Mouse (Mus musculus) adrenal gland, postnatal 25 days (tissue): ENCODE measurements around the gene Mpl. TPM values are rescaled to one million over a fixed set of nuclear protein-coding genes. Genes with fewer than 3 reads are reported as not detected.

ENCODE experiments used
- DNase-seq: peaks from one replicate; pipeline ENCODE4 v3.0.0; 2021; ENCODE audit warnings: mixed read lengths
- long read RNA-seq: library from polyadenylated mRNA; stranded (forward); transcript quantifications from one replicate; pipeline ENCODE4 v2.0.0, GENCODE M21; 2021
- total RNA-seq: library from RNA; stranded (reverse); gene quantifications from 2 replicates; pipeline ENCODE4 v1.2.3, GENCODE M21; 2021

Mpl gene
- not detected in 2 replicates for total RNA-seq
- long read RNA-seq: 0 reads

- DNase-seq: no peak
Observed at GRCm38 (mm10) chr4:118457345-118457975, at the start of gene Mpl. Mpl (minus strand) TSS chr4:118457513.

- DNase-seq: no peak
Observed at GRCm38 (mm10) chr4:118505551-118505950, 48.2 kb upstream of the Mpl start.

GRCm38 (mm10) chr4:118500792-118501191 is 43.5 kb upstream of the Mpl start:
- no peak for DNase-seq

- DNase-seq: no peak
Observed at GRCm38 (mm10) chr4:118500171-118500724, 42.9 kb upstream of the Mpl start.

GRCm38 (mm10) chr4:118490461-118490860 is 33.1 kb upstream of the Mpl start:
- no peak for DNase-seq

DNA sequence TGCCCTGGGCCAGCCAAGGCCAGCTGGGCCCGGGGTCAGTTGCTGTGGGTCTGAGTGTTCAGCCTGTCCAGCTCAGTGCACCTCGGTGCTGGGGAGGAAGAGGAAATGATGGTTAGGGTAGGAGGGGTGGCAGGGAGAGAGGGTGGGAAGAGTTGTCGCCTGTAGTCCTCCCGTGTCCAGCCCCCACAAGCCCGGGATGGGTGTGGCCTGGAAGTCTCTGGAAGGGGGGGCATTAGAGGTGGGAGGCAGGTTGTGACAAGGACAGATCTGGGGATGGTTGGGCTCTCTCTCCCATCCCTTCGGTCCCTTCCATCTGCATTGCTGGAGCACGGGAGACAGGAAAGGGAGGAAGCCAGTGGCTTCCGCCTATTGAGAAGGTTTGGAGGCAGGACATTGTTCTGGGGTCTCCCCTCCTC is 32.4 kb upstream of the Mpl start, which contains the start of gene Tie1:
Gene Tie1 (minus strand): TSS at position 345 of the 416 bp plus-strand sequence.
- DNase-seq: peak; percentile 38

- DNase-seq: no peak
Observed at GRCm38 (mm10) chr4:118476773-118477530, 19.6 kb upstream of the Mpl start.

- no peak for DNase-seq
Observed at GRCm38 (mm10) chr4:118472687-118473086, 15.4 kb upstream of the Mpl start.

DNA sequence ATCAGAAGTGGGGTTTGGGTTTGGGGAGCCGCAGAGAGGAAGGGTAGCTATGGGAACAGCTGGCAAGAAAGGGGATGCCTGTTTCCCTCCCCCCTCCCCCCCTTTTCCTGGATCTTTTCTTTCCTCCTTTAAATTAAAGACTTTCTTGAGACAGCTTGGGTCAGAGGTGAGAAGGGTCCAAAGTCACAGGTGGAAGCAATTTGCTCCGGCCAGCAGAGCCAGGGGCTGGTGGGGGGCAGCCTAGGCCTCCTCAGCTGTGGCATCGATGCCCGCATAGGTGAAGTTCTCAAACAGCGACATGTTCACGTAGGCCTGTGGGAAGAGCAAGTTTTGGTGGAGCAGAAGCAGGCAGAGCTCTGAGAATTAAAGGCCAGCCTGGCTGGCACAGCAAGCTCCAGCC is 14.0 kb upstream of the Mpl start:
- DNase-seq: no peak

GRCm38 (mm10) chr4:118465697-118466163 is 8.4 kb upstream of the Mpl start:
- DNase-seq: no peak

GRCm38 (mm10) chr4:118464956-118465355 is 7.6 kb upstream of the Mpl start:
- no peak for DNase-seq

GRCm38 (mm10) chr4:118446415-118447153 is 10.7 kb downstream of the Mpl start:
- DNase-seq: no peak

DNA sequence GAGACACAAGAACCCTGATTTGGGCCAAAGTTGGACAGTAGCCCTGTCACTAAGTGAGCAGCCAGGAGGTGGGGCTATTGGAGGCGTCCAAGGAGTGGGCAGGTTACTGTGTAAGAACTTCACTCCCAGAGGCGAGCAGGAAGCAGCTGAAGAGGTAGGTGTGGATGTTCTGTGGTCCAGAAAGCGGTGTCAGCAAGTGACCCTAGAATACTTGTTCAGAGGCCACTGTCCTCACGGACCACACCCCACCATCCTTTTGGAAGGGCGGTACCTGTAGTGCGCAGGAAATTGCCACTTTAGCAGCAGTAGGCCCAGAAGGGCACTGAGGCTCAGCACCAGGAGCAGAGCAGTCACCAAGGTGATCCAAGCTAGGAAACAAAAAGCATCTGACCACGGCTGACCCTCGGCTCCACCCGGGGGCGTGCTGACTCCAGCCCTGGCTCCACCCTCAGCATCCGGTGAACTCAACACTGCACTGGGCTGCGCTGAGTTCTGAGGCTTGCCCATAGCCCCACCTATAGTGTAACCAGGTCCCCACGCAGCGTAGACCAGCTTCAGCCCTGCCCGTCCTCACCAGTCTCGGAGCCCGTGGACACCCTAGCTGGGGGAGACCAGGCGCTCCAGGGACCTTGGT is 11.4 kb downstream of the Mpl start:
- peak; percentile 39 for DNase-seq

DNA sequence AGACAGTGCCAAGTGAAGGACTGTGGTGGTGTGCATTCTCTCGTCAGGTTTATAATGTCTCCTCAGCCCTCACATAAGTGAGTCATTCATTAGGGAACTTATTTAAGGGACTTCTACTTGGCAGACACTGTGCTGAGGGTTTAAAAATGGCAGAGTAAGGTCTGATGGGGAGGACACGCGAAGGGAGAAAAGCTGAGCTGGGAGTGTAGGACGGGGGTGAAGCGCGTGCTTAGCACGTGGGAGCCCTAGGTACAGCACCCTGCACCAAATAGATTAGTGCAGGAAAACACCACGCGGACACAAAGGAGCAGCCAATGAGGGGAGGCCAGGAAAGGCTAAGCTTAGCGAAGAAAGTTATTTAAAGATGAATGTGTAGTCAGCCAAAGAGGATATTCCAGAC is 12.2 kb downstream of the Mpl start:
- no peak for DNase-seq

GRCm38 (mm10) chr4:118437829-118438253 is 19.5 kb downstream of the Mpl start:
- no peak for DNase-seq

DNA sequence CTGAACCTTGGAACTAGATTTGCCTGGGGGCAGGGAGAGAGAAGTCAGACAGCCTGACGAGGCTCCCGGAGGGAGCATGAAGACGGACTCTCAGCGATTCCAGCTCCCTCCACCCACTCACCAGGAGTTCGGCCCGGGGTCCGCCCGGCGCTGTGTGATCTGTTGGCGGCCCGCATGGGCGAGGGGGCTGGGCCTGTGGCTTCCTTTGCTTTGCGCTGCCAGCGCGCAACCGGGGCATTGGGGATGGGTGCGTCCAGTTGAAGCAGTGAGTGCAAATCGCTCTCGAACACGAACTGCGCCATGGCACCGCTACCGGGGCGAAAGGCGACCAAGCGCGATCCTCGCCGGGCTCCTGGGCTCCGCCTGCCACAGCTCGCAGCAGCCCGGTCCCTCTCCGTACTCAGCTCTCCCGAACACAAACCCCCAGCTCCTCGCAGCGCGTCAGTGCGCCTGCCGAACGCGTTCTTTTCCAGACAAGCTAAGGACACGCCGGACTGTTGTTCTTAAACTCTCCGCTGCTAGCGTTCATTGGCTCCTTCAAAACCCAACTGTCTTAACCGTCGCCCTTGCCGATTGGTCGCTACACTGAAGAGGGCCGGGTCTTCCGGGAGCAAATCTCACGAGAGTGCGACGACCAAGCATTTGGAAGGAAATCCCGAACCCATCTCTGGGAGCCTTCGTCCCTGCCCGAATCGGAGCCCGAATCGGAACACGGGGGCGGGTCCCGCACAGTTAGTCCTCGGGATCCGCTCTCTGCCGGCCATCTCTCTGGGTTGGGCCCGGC is 20.3 kb downstream of the Mpl start, which contains the start of gene Cdc20:
Gene Cdc20 (minus strand): TSS at position 533 of the 784 bp plus-strand sequence.
- DNase-seq: peak; percentile 85

- DNase-seq: no peak
Observed at GRCm38 (mm10) chr4:118432332-118432731, 25.0 kb downstream of the Mpl start.

DNA sequence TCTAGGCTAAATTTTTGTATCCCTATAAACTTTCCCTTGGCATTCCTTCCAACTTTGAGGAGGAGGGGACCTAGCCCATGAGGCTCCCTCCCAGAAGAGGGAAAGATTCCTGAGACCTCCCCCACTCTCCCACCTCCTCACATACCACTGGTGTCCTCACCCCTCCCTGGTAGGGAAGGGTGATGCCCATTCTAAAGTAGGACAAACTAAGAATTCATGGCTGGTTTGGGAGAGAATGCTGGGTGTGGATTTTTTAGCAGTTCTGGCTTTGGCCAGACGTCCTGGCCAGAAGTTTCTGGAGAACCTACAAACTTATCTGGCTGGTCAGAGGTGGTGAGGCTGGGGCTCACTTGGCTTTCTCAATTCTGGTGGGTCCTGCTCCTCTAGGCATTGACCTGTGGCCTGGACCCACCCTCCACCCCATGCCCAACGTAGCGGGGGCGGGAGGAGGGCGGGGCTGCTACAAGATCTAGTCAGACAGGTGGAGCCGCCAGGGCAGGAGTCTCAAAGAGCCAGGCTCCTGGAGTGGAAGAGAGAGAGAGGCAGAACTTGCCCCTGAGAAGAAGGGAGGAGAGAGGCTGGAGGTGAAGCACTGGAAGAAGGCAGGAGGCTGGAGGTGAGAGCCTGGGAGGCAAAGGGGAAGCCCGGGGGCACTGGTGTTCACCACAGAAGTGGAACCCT is 28.0 kb downstream of the Mpl start:
- DNase-seq: no peak

- DNase-seq: no peak
Observed at GRCm38 (mm10) chr4:118428531-118429214, 28.6 kb downstream of the Mpl start.
